Comparison of ENCODE assay signal across 13 mouse cellular contexts in genomic region chr19:22958414-22958813, GRCm38 (mm10).
DNase-seq lines count a peak whose midpoint lies in the region; ATAC-seq and TF ChIP-seq lines count a peak whose summit lies in the region.
"Had no signal": no experiment of that assay in that cellular context is flagged by ENCODE, and none has a peak within 500 bp of the region (broad histone marks: within the 10 kb centered on the region; RNA-seq: fewer than 3 reads in every experiment).

No protein-coding gene starts in this region.

- H3K27ac ChIP-seq in heart, embryonic 11.5 days (ENCODE audit: low read depth, low read length), result no peak overlapping the region
- no peak overlapping the region for H3K27ac ChIP-seq in hindbrain, embryonic 12.5 days
- H3K27ac ChIP-seq in intestine, embryonic 15.5 days, result no peak overlapping the region
- H3K27ac ChIP-seq: embryonic facial prominence, embryonic 15.5 days; liver, embryonic 13.5 days had no signal

- peak; percentile 51 for DNase-seq in cerebellum, adult 9-10 months
- DNase-seq in cerebellum, adult 8-10 months, result no peak
- DNase-seq in heart, adult 11 months, result peak; percentile 80
- DNase-seq in layer of hippocampus, postnatal 14 days (ENCODE audit: low spot score in 2 of 2), result peak; percentile 47 to 75
- DNase-seq in lung, adult 2 months, result no peak
- DNase-seq: kidney, postnatal 25 days; liver, embryonic 13.5 days; thymus, adult 18-20 months had no signal

- no peak for TF ChIP-seq POLR2A in lung, adult 2 months (IDR thresholded peaks at IDR 0.05; ENCODE audit: borderline replicate concordance, extremely low read depth, low read depth, low read length)

- 62% methylated on average over 4 of the region's 4 CpGs for WGBS in heart, embryonic 11.5 days (ENCODE audit: insufficient replicate concordance)
- 45% methylated on average over 4 of the region's 4 CpGs for WGBS in hindbrain, embryonic 12.5 days
- 72% methylated on average over 4 of the region's 4 CpGs for WGBS in intestine, embryonic 15.5 days
- WGBS in lung, adult 2 months, result 69% methylated on average over 4 of the region's 4 CpGs

- H3K4me3 ChIP-seq in heart, embryonic 11.5 days (ENCODE audit: low read depth, low read length), result no peak overlapping the region
- H3K4me3 ChIP-seq in hindbrain, embryonic 12.5 days, result no peak overlapping the region
- H3K4me3 ChIP-seq in intestine, embryonic 15.5 days (replicated peaks), result no peak overlapping the region
- H3K4me3 ChIP-seq in lung, adult 2 months (replicated peaks; ENCODE audit: extremely low read depth, low read depth, low read length), result no peak overlapping the region
- H3K4me3 ChIP-seq: embryonic facial prominence, embryonic 15.5 days; liver, embryonic 13.5 days had no signal

- no peak for TF ChIP-seq CTCF in lung, adult 2 months (IDR thresholded peaks at IDR 0.05; ENCODE audit: insufficient read depth, low read length)

- no peak for ATAC-seq in heart, embryonic 11.5 days (replicated peaks; ENCODE audit: insufficient number of reproducible peaks, low FRiP score, low TSS enrichment)
- peak; percentile 55 for ATAC-seq in hindbrain, embryonic 12.5 days (ENCODE audit: low FRiP score)
- ATAC-seq in intestine, embryonic 15.5 days, result no peak
- ATAC-seq: intestine, postnatal 0 days had no signal

- no peaks in the 10 kb centered on the region for H3K36me3 ChIP-seq in heart, embryonic 11.5 days (ENCODE audit: control insufficient read depth, insufficient read depth, low read length)
- no peaks in the 10 kb centered on the region for H3K36me3 ChIP-seq in hindbrain, embryonic 12.5 days
- no peaks in the 10 kb centered on the region for H3K36me3 ChIP-seq in intestine, embryonic 15.5 days
- H3K36me3 ChIP-seq: embryonic facial prominence, embryonic 15.5 days; liver, embryonic 13.5 days had no signal

- no peaks in the 10 kb centered on the region for H3K27me3 ChIP-seq in heart, embryonic 11.5 days (ENCODE audit: control insufficient read depth, insufficient read depth, low read length)
- peaks cover 2% of the 10 kb centered on the region; the same call in 1 of the 2 replicates for H3K27me3 ChIP-seq in hindbrain, embryonic 12.5 days
- H3K27me3 ChIP-seq in intestine, embryonic 15.5 days (replicated peaks), result no peaks in the 10 kb centered on the region
- H3K27me3 ChIP-seq: embryonic facial prominence, embryonic 15.5 days; liver, embryonic 13.5 days had no signal

- H3K9me3 ChIP-seq in heart, embryonic 11.5 days (replicated peaks; ENCODE audit: control insufficient read depth, low read length), result no peaks in the 10 kb centered on the region
- H3K9me3 ChIP-seq in hindbrain, embryonic 12.5 days (replicated peaks), result no peaks in the 10 kb centered on the region
- no peaks in the 10 kb centered on the region for H3K9me3 ChIP-seq in intestine, embryonic 15.5 days
- H3K9me3 ChIP-seq: embryonic facial prominence, embryonic 15.5 days; liver, embryonic 13.5 days had no signal

- no peak overlapping the region for H3K9ac ChIP-seq in heart, embryonic 11.5 days (ENCODE audit: low read depth, low read length)
- H3K9ac ChIP-seq in hindbrain, embryonic 12.5 days, result no peak overlapping the region
- H3K9ac ChIP-seq in intestine, embryonic 15.5 days, result no peak overlapping the region
- H3K9ac ChIP-seq: embryonic facial prominence, embryonic 15.5 days; liver, embryonic 13.5 days had no signal

- H3K4me2 ChIP-seq in heart, embryonic 11.5 days, result no peak overlapping the region
- no peak overlapping the region for H3K4me2 ChIP-seq in hindbrain, embryonic 12.5 days (replicated peaks)
- no peak overlapping the region for H3K4me2 ChIP-seq in intestine, embryonic 15.5 days (replicated peaks)
- H3K4me2 ChIP-seq: embryonic facial prominence, embryonic 15.5 days; liver, embryonic 13.5 days had no signal

- H3K4me1 ChIP-seq in heart, embryonic 11.5 days (ENCODE audit: control insufficient read depth, insufficient read depth, low read length), result no peaks in the 10 kb centered on the region
- peaks cover 23% of the 10 kb centered on the region for H3K4me1 ChIP-seq in hindbrain, embryonic 12.5 days
- no peaks in the 10 kb centered on the region for H3K4me1 ChIP-seq in intestine, embryonic 15.5 days (replicated peaks)
- no peaks in the 10 kb centered on the region for H3K4me1 ChIP-seq in lung, adult 2 months (ENCODE audit: control insufficient read depth, insufficient read depth, low read length)
- H3K4me1 ChIP-seq: embryonic facial prominence, embryonic 15.5 days; liver, embryonic 13.5 days had no signal

Comparison
In these comparisons a context has a peak if more than half of its experiments do, and no peak if none do; other contexts are left out.
1. DNase-seq: peak in cerebellum, adult 9-10 months (single experiment), heart, adult 11 months (single experiment) and layer of hippocampus, postnatal 14 days (2 of 2); none in cerebellum, adult 8-10 months (single experiment) and lung, adult 2 months (single experiment).